Mouse (Mus musculus): ENCODE results near the gene Ces1a. TPM values are rescaled to one million over a fixed set of nuclear protein-coding genes. Genes with fewer than 3 reads are reported as not detected.

The Ces1a gene
- polyA plus RNA-seq, 1 experiment from 2014 or later, result not detected

GRCm38 (mm10) chr8:93014300-93014699 lies 33.7 kb downstream of the Ces1a start:
- Histone ChIP-seq H3K27ac (ENCODE audit: low read depth, low read length) (no peak overlapping the region), H3K9me3 (ENCODE audit: control insufficient read depth, low read length) (no peaks in the 10 kb centered on the region), H3K9ac (ENCODE audit: low read depth, low read length) (no peak overlapping the region), H3K36me3 (ENCODE audit: control insufficient read depth, insufficient read depth, low read length) (no peaks in the 10 kb centered on the region), H3K4me1 (replicated peaks; ENCODE audit: control insufficient read depth, insufficient read depth, low read length) (no peaks in the 10 kb centered on the region), H3K4me3 (ENCODE audit: low read depth, low read length) (no peak overlapping the region), H3K4me2 (no peak overlapping the region), H3K27me3 (replicated peaks; ENCODE audit: control insufficient read depth, insufficient read depth, low read length) (no peaks in the 10 kb centered on the region)
- 27% methylated on average over 4 of the region's 4 CpGs for WGBS
- ATAC-seq (replicated peaks; ENCODE audit: low FRiP score) (no peak), DNase-seq (ENCODE audit: low spot score) (no peak)

GRCm38 (mm10) chr8:93012226-93012625 lies 35.8 kb downstream of the Ces1a start:
- Histone ChIP-seq H3K9ac (ENCODE audit: low read depth, low read length) (no peak overlapping the region), H3K27me3 (replicated peaks; ENCODE audit: control insufficient read depth, insufficient read depth, low read length) (no peaks in the 10 kb centered on the region), H3K27ac (ENCODE audit: low read depth, low read length) (no peak overlapping the region), H3K36me3 (ENCODE audit: control insufficient read depth, insufficient read depth, low read length) (no peaks in the 10 kb centered on the region), H3K9me3 (ENCODE audit: control insufficient read depth, low read length) (no peaks in the 10 kb centered on the region), H3K4me2 (no peak overlapping the region), H3K4me1 (replicated peaks; ENCODE audit: control insufficient read depth, insufficient read depth, low read length) (no peaks in the 10 kb centered on the region), H3K4me3 (ENCODE audit: low read depth, low read length) (no peak overlapping the region)
- DNase-seq (ENCODE audit: low spot score) (no peak), ATAC-seq (replicated peaks; ENCODE audit: low FRiP score) (no peak)
- WGBS, result 58% methylated on average over 5 of the region's 6 CpGs

GRCm38 (mm10) chr8:93011439-93011838 lies 36.6 kb downstream of the Ces1a start:
- Histone ChIP-seq H3K4me2 (no peak overlapping the region), H3K9me3 (ENCODE audit: control insufficient read depth, low read length) (no peaks in the 10 kb centered on the region), H3K27ac (ENCODE audit: low read depth, low read length) (no peak overlapping the region), H3K27me3 (replicated peaks; ENCODE audit: control insufficient read depth, insufficient read depth, low read length) (no peaks in the 10 kb centered on the region), H3K4me1 (replicated peaks; ENCODE audit: control insufficient read depth, insufficient read depth, low read length) (no peaks in the 10 kb centered on the region), H3K4me3 (ENCODE audit: low read depth, low read length) (no peak overlapping the region), H3K9ac (ENCODE audit: low read depth, low read length) (no peak overlapping the region), H3K36me3 (ENCODE audit: control insufficient read depth, insufficient read depth, low read length) (no peaks in the 10 kb centered on the region)
- ATAC-seq (replicated peaks; ENCODE audit: low FRiP score) (peak; percentile 54; the same call in 1 of the 2 replicates), DNase-seq (ENCODE audit: low spot score) (peak; percentile 68)
- WGBS, result 10% methylated on average over 9 of the region's 9 CpGs

- H3K9me3 ChIP-seq (ENCODE audit: control insufficient read depth, low read length), result no peaks in the 10 kb centered on the region
- no peak overlapping the region for H3K27ac ChIP-seq (ENCODE audit: low read depth, low read length)
- no peak for ATAC-seq (replicated peaks; ENCODE audit: low FRiP score)
- H3K4me2 ChIP-seq, result no peak overlapping the region
- no peak overlapping the region for H3K9ac ChIP-seq (ENCODE audit: low read depth, low read length)
- H3K36me3 ChIP-seq (ENCODE audit: control insufficient read depth, insufficient read depth, low read length), result no peaks in the 10 kb centered on the region
- H3K4me3 ChIP-seq (ENCODE audit: low read depth, low read length), result no peak overlapping the region
- WGBS, result 26% methylated on average over 5 of the region's 5 CpGs
- H3K27me3 ChIP-seq (replicated peaks; ENCODE audit: control insufficient read depth, insufficient read depth, low read length), result no peaks in the 10 kb centered on the region
- H3K4me1 ChIP-seq (replicated peaks; ENCODE audit: control insufficient read depth, insufficient read depth, low read length), result no peaks in the 10 kb centered on the region
- DNase-seq (ENCODE audit: low spot score), result no peak
These were observed 37.7 kb downstream of the Ces1a start for GRCm38 (mm10) chr8:93010286-93010685.

- Histone ChIP-seq H3K27ac (ENCODE audit: low read depth, low read length) (no peak overlapping the region), H3K4me3 (ENCODE audit: low read depth, low read length) (no peak overlapping the region), H3K4me2 (no peak overlapping the region), H3K4me1 (replicated peaks; ENCODE audit: control insufficient read depth, insufficient read depth, low read length) (no peaks in the 10 kb centered on the region), H3K9ac (ENCODE audit: low read depth, low read length) (no peak overlapping the region), H3K27me3 (replicated peaks; ENCODE audit: control insufficient read depth, insufficient read depth, low read length) (no peaks in the 10 kb centered on the region), H3K36me3 (ENCODE audit: control insufficient read depth, insufficient read depth, low read length) (no peaks in the 10 kb centered on the region), H3K9me3 (ENCODE audit: control insufficient read depth, low read length) (no peaks in the 10 kb centered on the region)
- ATAC-seq (replicated peaks; ENCODE audit: low FRiP score) (no peak), DNase-seq (ENCODE audit: low spot score) (no peak)
- WGBS, result 40% methylated on average over 2 of the region's 2 CpGs
These were observed 49.4 kb downstream of the Ces1a start for GRCm38 (mm10) chr8:92998600-92998999.

- 19% methylated on average over 5 of the region's 5 CpGs for WGBS
- Histone ChIP-seq H3K27ac (ENCODE audit: low read depth, low read length) (no peak overlapping the region), H3K4me1 (replicated peaks; ENCODE audit: control insufficient read depth, insufficient read depth, low read length) (no peaks in the 10 kb centered on the region), H3K9ac (ENCODE audit: low read depth, low read length) (no peak overlapping the region), H3K36me3 (ENCODE audit: control insufficient read depth, insufficient read depth, low read length) (no peaks in the 10 kb centered on the region), H3K4me2 (no peak overlapping the region), H3K4me3 (ENCODE audit: low read depth, low read length) (no peak overlapping the region), H3K27me3 (replicated peaks; ENCODE audit: control insufficient read depth, insufficient read depth, low read length) (no peaks in the 10 kb centered on the region), H3K9me3 (ENCODE audit: control insufficient read depth, low read length) (no peaks in the 10 kb centered on the region)
- no peak for DNase-seq (ENCODE audit: low spot score)
- ATAC-seq (replicated peaks; ENCODE audit: low FRiP score), result no peak
These were observed 51.2 kb downstream of the Ces1a start for GRCm38 (mm10) chr8:92996840-92997239.

- Histone ChIP-seq H3K27ac (ENCODE audit: low read depth, low read length) (no peak overlapping the region), H3K4me3 (ENCODE audit: low read depth, low read length) (no peak overlapping the region), H3K9ac (ENCODE audit: low read depth, low read length) (no peak overlapping the region), H3K9me3 (ENCODE audit: control insufficient read depth, low read length) (no peaks in the 10 kb centered on the region), H3K4me2 (no peak overlapping the region), H3K27me3 (replicated peaks; ENCODE audit: control insufficient read depth, insufficient read depth, low read length) (no peaks in the 10 kb centered on the region), H3K36me3 (ENCODE audit: control insufficient read depth, insufficient read depth, low read length) (no peaks in the 10 kb centered on the region), H3K4me1 (replicated peaks; ENCODE audit: control insufficient read depth, insufficient read depth, low read length) (no peaks in the 10 kb centered on the region)
- no peak for DNase-seq (ENCODE audit: low spot score)
- 48% methylated on average over 2 of the region's 2 CpGs for WGBS
- ATAC-seq (replicated peaks; ENCODE audit: low FRiP score), result no peak
These were observed 63.6 kb downstream of the Ces1a start for GRCm38 (mm10) chr8:92984376-92984775.

- Histone ChIP-seq H3K27me3 (replicated peaks; ENCODE audit: control insufficient read depth, insufficient read depth, low read length) (no peaks in the 10 kb centered on the region), H3K36me3 (ENCODE audit: control insufficient read depth, insufficient read depth, low read length) (no peaks in the 10 kb centered on the region), H3K4me1 (replicated peaks; ENCODE audit: control insufficient read depth, insufficient read depth, low read length) (no peaks in the 10 kb centered on the region), H3K4me3 (ENCODE audit: low read depth, low read length) (no peak overlapping the region), H3K4me2 (no peak overlapping the region), H3K9me3 (ENCODE audit: control insufficient read depth, low read length) (no peaks in the 10 kb centered on the region), H3K27ac (ENCODE audit: low read depth, low read length) (no peak overlapping the region), H3K9ac (ENCODE audit: low read depth, low read length) (no peak overlapping the region)
- no peak for ATAC-seq (replicated peaks; ENCODE audit: low FRiP score)
- DNase-seq (ENCODE audit: low spot score), result no peak
- WGBS, result 69% methylated on average over 3 of the region's 3 CpGs
These were observed 65.5 kb downstream of the Ces1a start for GRCm38 (mm10) chr8:92982491-92982890.

- H3K9me3 ChIP-seq (ENCODE audit: control insufficient read depth, low read length), result no peaks in the 10 kb centered on the region
- H3K27me3 ChIP-seq (replicated peaks; ENCODE audit: control insufficient read depth, insufficient read depth, low read length), result no peaks in the 10 kb centered on the region
- no peak overlapping the region for H3K4me2 ChIP-seq
- WGBS, result 77% methylated on average over 5 of the region's 5 CpGs
- DNase-seq (ENCODE audit: low spot score) (no peak), ATAC-seq (replicated peaks; ENCODE audit: low FRiP score) (no peak)
- no peak overlapping the region for H3K9ac ChIP-seq (ENCODE audit: low read depth, low read length)
- no peaks in the 10 kb centered on the region for H3K4me1 ChIP-seq (replicated peaks; ENCODE audit: control insufficient read depth, insufficient read depth, low read length)
- no peak overlapping the region for H3K4me3 ChIP-seq (ENCODE audit: low read depth, low read length)
- no peaks in the 10 kb centered on the region for H3K36me3 ChIP-seq (ENCODE audit: control insufficient read depth, insufficient read depth, low read length)
- no peak overlapping the region for H3K27ac ChIP-seq (ENCODE audit: low read depth, low read length)
These were observed 71.3 kb downstream of the Ces1a start for GRCm38 (mm10) chr8:92976656-92977055.
